Mouse (Mus musculus) midbrain, postnatal 0 days (tissue): ENCODE measurements at regions not wholly inside any gene's neighbourhood (a gene's known extent, or its start where the extent isn't known, plus 50 kb on each side); places are given as distances from the start of the nearest gene placed in this dataset.

Experiments
- ATAC-seq: fragments of 200-750 bp; cut with Nextera tagmentation; 2 replicates; pipeline ENCODE4 v1.8.0; 2017; ENCODE audit warnings: moderate number of reproducible peaks, mild to moderate bottlenecking, moderate TSS enrichment, moderate library complexity; ENCODE audit not compliant: low FRiP score
- DNase-seq: peaks from one replicate; pipeline ENCODE4 v3.0.0-alpha.2; 2015; ENCODE audit warnings: low spot score
- H3K27ac ChIP-seq: fragments of 300-500 bp; sonication (generic); 2 replicates; pipeline ENCODE4 v1.5.1; 2014; ENCODE audit warnings: low read depth, mild to moderate bottlenecking, low read length, mixed read lengths
- H3K27me3 ChIP-seq: fragments of 300-500 bp; sonication (generic); 2 replicates; pipeline ENCODE4 v1.6.1; 2014; ENCODE audit warnings: low read length, control low read depth, mixed read lengths; ENCODE audit not compliant: insufficient read depth
- H3K36me3 ChIP-seq: fragments of 300-500 bp; sonication (generic); 2 replicates; pipeline ENCODE4 v1.6.1; 2014; ENCODE audit warnings: low read length, control low read depth, mixed read lengths; ENCODE audit not compliant: insufficient read depth
- H3K4me1 ChIP-seq: fragments of 300-500 bp; sonication (generic); 2 replicates; pipeline ENCODE4 v1.6.1; 2014; ENCODE audit warnings: mild to moderate bottlenecking, control low read depth, antibody characterized with exemption, low read length, mixed read lengths; ENCODE audit not compliant: insufficient read depth
- H3K4me2 ChIP-seq: fragments of 300-500 bp; sonication (generic); 2 replicates; pipeline ENCODE4 v1.6.1; 2014; ENCODE audit warnings: low read depth, mild to moderate bottlenecking, low read length, mixed read lengths; ENCODE audit not compliant: poor library complexity, severe bottlenecking
- H3K4me3 ChIP-seq: fragments of 300-500 bp; sonication (generic); 2 replicates; pipeline ENCODE4 v1.5.1; 2014; ENCODE audit warnings: low read depth, mild to moderate bottlenecking, low read length, moderate library complexity
- H3K9ac ChIP-seq: fragments of 300-500 bp; sonication (generic); replicated peaks from 2 replicates; pipeline ENCODE4 v1.6.1; 2014; ENCODE audit warnings: mild to moderate bottlenecking, low read length, moderate library complexity, mixed read lengths; ENCODE audit not compliant: poor library complexity, severe bottlenecking
- H3K9me3 ChIP-seq: fragments of 300-500 bp; sonication (generic); 2 replicates; pipeline ENCODE4 v1.6.1; 2016; ENCODE audit warnings: low read length, control low read depth
- CTCF ChIP-seq: IDR thresholded peaks from 2 replicates; pipeline ENCODE4 v1.5.1; 2016; ENCODE audit warnings: antibody characterized with exemption, mild to moderate bottlenecking
- WGBS: fragments of 180-500 bp; shearing (Covaris S2); extraction: QIAGEN DNeasy Blood & Tissue Kit; methylation state at CpG from one replicate; pipeline ENCODE4 v1.1.7; 2014; 5-methylcytosine and 5-hydroxymethylcytosine counted together

DNA sequence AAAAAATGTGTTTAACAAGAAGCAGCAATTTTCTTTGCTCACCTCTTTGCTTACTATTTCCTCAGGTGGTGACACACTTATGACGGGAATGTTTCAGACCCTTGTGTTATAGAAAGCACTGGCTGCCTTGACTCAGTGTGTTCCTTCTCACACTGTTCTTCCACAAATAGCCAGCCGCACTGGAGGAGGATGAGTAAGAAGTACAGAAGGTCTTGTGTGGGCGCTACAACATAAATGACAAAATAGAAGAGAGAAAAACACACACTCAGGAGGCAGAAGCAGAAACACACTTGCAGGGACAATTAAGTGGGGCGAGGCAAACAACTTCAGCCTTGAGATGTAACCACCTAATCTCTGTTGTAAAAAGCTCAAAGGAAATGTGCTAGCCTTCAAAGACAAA lies 292.2 kb upstream of the Pkn2 start:
- Histone ChIP-seq H3K4me1 (no peaks in the 10 kb centered on the region), H3K4me3 (no peak overlapping the region), H3K4me2 (no peak overlapping the region), H3K36me3 (no peaks in the 10 kb centered on the region), H3K9ac (no peak overlapping the region), H3K27ac (no peak overlapping the region), H3K27me3 (no peaks in the 10 kb centered on the region), H3K9me3 (no peaks in the 10 kb centered on the region)
- no peak for TF ChIP-seq CTCF
- DNase-seq (no peak), ATAC-seq (no peak)
- 88% methylated on average over 4 of the region's 4 CpGs for WGBS

DNA sequence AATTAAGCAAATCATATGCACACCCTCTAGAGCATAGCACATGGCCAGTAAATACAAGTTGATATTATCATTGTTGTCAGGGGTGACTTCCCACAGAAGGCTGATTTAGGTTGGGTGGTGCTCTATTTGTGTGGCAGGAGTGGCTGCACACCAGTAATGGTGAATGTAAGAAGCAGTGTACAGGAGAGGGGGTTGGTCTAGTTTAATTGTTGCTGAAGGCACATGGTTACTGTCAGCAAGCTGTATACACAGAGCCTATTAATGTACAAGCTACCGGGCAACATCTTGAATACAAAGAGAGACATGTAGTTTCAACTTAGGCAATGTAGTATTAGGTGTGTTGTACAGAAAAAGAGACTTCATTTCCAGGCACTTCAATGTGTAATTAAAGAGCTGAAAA lies 280.6 kb upstream of the Pkn2 start:
- WGBS: 74% methylated on average over 1 of the region's 1 CpGs
- Histone ChIP-seq H3K4me3 (no peak overlapping the region), H3K27ac (no peak overlapping the region), H3K27me3 (no peaks in the 10 kb centered on the region), H3K9me3 (no peaks in the 10 kb centered on the region), H3K36me3 (no peaks in the 10 kb centered on the region), H3K4me1 (no peaks in the 10 kb centered on the region), H3K4me2 (no peak overlapping the region), H3K9ac (no peak overlapping the region)
- TF ChIP-seq CTCF: no peak
- no peak for ATAC-seq
- no peak for DNase-seq

DNA sequence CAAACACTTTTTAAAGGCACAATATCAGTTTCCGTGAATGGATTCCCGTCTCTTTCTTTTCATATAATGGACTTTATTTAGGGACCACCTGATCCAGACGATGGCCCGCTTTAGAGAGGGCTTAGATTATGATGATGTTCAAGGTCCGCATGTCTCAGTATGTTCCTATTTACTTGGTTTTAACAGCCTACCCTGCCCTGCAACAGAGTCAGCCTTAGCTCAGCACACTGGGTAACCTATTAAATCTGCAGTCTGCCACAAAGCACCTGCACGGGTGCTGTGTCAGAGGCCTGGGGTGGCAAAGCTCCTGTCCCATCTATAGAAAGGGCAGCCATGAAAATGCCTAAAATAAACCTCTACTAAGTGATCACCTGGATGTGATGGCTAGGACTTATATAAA lies 280.2 kb upstream of the Pkn2 start:
- no peaks in the 10 kb centered on the region for H3K27me3 ChIP-seq
- no peak for ATAC-seq
- no peak overlapping the region for H3K4me2 ChIP-seq
- H3K4me3 ChIP-seq: no peak overlapping the region
- no peak for TF ChIP-seq CTCF
- WGBS: 86% methylated on average over 6 of the region's 6 CpGs
- H3K9me3 ChIP-seq: no peaks in the 10 kb centered on the region
- no peak overlapping the region for H3K9ac ChIP-seq
- DNase-seq: no peak
- H3K27ac ChIP-seq: no peak overlapping the region
- H3K4me1 ChIP-seq: no peaks in the 10 kb centered on the region
- no peaks in the 10 kb centered on the region for H3K36me3 ChIP-seq

DNA sequence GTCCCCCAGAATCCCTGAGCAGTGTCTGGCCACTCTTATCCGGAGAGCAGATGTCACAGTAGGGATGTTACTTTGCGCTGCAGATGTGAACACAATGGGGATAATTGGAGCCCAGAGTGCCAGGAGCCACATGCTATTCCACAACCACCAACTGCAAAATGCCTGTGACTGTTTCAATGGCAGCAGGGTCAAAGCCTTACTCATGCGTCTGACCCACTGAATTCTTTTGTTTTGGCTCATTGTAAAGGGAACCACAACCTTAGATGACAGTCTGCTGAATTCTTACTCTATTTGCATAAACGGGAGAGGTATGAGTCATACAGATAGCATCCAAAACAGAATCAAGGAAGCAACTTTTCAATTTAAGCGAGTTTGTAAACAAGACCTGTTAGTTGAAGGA lies 276.8 kb upstream of the Pkn2 start:
- Histone ChIP-seq H3K9ac (no peak overlapping the region), H3K4me1 (no peaks in the 10 kb centered on the region), H3K27ac (no peak overlapping the region), H3K9me3 (no peaks in the 10 kb centered on the region), H3K36me3 (no peaks in the 10 kb centered on the region), H3K27me3 (no peaks in the 10 kb centered on the region), H3K4me3 (no peak overlapping the region), H3K4me2 (no peak overlapping the region)
- no peak for DNase-seq
- ATAC-seq: no peak
- WGBS: 43% methylated on average over 5 of the region's 5 CpGs
- no peak for TF ChIP-seq CTCF

DNA sequence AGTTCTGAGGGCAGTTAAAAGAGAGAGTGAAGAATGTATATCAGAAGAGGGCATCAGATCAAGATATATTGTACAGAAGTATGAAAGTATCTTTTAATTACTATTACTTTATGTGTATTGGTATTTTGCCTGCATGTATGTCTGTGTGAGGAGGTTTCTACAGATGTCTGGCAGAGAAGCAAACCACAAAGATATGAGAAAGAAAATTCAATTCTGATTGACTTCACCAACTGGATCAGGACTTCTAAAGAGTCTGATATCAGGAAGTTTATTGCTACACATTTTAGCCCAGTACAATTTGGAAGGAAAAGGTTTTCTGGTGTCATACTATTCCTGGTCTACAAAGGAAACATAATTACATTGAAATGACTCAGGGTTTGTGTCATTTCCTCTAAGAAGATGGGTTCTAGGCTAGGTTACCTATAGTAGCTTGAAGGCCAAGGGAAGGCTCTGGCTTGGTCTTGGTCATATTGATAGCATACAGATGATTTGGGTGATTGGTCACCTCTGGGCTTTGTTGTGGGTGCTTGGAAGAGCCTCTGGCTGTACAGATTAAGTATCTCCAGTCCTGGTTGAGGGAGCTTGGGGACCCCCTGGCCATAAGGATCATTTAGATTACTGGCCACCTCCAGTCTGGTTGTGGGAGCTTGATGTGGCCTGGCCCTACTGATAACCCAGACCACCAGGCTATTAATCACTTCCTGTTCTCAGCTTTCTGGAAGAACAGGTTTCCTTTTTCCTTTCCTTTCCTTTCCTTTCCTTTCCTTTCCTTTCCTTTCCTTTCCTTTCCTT lies 275.1 kb upstream of the Pkn2 start:
- Histone ChIP-seq H3K9me3 (no peaks in the 10 kb centered on the region), H3K27me3 (no peaks in the 10 kb centered on the region), H3K4me1 (no peaks in the 10 kb centered on the region), H3K36me3 (no peaks in the 10 kb centered on the region), H3K9ac (no peak overlapping the region), H3K4me3 (no peak overlapping the region), H3K27ac (no peak overlapping the region), H3K4me2 (no peak overlapping the region)
- no peak for ATAC-seq
- DNase-seq: no peak
- no peak for TF ChIP-seq CTCF

DNA sequence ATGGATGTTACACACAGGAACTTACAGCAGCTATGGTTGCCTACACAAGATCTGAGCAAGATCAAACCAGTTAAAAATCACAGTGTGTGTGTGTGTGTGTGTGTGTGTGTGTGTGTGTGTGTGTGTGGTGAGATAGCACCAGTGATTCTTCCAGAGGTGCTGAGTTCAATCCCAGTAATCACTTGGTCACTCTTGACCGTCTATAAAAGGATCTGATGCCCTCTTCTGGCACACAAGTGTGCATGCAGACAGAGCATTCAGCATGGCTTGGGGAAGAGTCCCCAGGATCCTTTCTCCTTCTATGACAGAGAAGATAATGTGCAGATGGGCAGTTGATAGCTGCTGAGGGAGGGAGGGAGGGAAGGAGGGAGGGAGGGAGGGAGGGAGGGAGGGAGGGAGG lies 274.4 kb upstream of the Pkn2 start:
- Histone ChIP-seq H3K4me1 (no peaks in the 10 kb centered on the region), H3K9me3 (no peaks in the 10 kb centered on the region), H3K4me2 (no peak overlapping the region), H3K27ac (no peak overlapping the region), H3K4me3 (no peak overlapping the region), H3K27me3 (no peaks in the 10 kb centered on the region), H3K36me3 (no peaks in the 10 kb centered on the region), H3K9ac (no peak overlapping the region)
- TF ChIP-seq CTCF: no peak
- ATAC-seq (no peak), DNase-seq (no peak)
- WGBS: 32% methylated on average over 1 of the region's 1 CpGs
